Mouse (Mus musculus) bone marrow macrophage, adult 2 months (primary cell): Measurements from ENCODE around the gene Epas1.

Source experiments
- CTCF ChIP-seq: IDR thresholded peaks from 2 replicates; pipeline ENCODE4 v1.5.1; 2012; ENCODE audit warnings: low read depth, mild to moderate bottlenecking, low read length, moderate library complexity
- POLR2A ChIP-seq: IDR thresholded peaks from 2 replicates; pipeline ENCODE4 v1.6.1; 2012; ENCODE audit warnings: mild to moderate bottlenecking, low read depth, low read length, borderline replicate concordance

DNA sequence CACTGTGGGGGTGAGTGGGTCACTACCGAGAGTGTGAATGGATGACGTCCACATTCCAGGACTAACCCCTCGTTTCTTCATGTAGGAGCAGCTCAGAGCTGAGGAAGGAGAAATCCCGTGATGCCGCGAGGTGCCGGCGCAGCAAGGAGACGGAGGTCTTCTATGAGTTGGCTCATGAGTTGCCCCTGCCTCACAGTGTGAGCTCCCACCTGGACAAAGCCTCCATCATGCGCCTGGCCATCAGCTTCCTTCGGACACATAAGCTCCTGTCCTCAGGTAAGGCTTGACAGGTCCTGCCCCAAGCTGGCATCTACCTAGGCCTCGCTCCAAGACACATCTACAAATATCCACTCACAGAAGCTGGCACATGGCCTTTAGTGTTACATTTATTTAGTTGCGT, 43.5 kb downstream of the Epas1 start:
- TF ChIP-seq CTCF (no peak), POLR2A (no peak)
